Mouse (Mus musculus) testis, postnatal 10 days (tissue): ENCODE results near the gene Slc35a5.

Source experiments
- DNase-seq: peaks from one replicate; pipeline ENCODE4 v3.0.0; 2021; ENCODE audit warnings: low spot score

Slc35a5 gene

GRCm38 (mm10) chr16:45158522-45159388, at the start of gene Slc35a5, which contains the start of gene Atg3:
Slc35a5 (minus strand) TSS chr16:45158706.
Atg3 (plus strand) TSS chr16:45158785.
- peak; percentile 96 for DNase-seq

- DNase-seq, result no peak
Observed at GRCm38 (mm10) chr16:45204859-45205670, 46.6 kb upstream of the Slc35a5 start.

GRCm38 (mm10) chr16:45204438-45204837, 45.9 kb upstream of the Slc35a5 start:
- DNase-seq, result no peak

GRCm38 (mm10) chr16:45201395-45201794, 42.9 kb upstream of the Slc35a5 start:
- no peak for DNase-seq

GRCm38 (mm10) chr16:45196816-45197215, 38.3 kb upstream of the Slc35a5 start:
- DNase-seq, result peak; percentile 70

- DNase-seq, result peak; percentile 85
Observed at GRCm38 (mm10) chr16:45192613-45193012, 34.1 kb upstream of the Slc35a5 start.

- DNase-seq, result no peak
Observed at GRCm38 (mm10) chr16:45181824-45182223, 23.3 kb upstream of the Slc35a5 start.

GRCm38 (mm10) chr16:45178552-45178951, 20.0 kb upstream of the Slc35a5 start:
- DNase-seq, result no peak

GRCm38 (mm10) chr16:45159389-45159716, 847 bp upstream of the Slc35a5 start:
- no peak for DNase-seq

- peak; percentile 82 for DNase-seq
Observed at GRCm38 (mm10) chr16:45158136-45158521, 377 bp downstream of the Slc35a5 start.

GRCm38 (mm10) chr16:45154741-45155250, 3.7 kb downstream of the Slc35a5 start:
- DNase-seq, result no peak

- DNase-seq, result no peak
Observed at GRCm38 (mm10) chr16:45148488-45149082, 9.9 kb downstream of the Slc35a5 start.

GRCm38 (mm10) chr16:45145119-45145518, 13.4 kb downstream of the Slc35a5 start:
- DNase-seq, result no peak

- no peak for DNase-seq
Observed at GRCm38 (mm10) chr16:45142565-45142964, 15.9 kb downstream of the Slc35a5 start.

- DNase-seq, result no peak
Observed at GRCm38 (mm10) chr16:45141711-45142110, 16.8 kb downstream of the Slc35a5 start.

GRCm38 (mm10) chr16:45127936-45128710, 30.4 kb downstream of the Slc35a5 start:
- no peak for DNase-seq

- no peak for DNase-seq
Observed at GRCm38 (mm10) chr16:45124230-45125203, 34.0 kb downstream of the Slc35a5 start.

GRCm38 (mm10) chr16:45122571-45122970, 35.9 kb downstream of the Slc35a5 start:
- DNase-seq, result peak; percentile 42

GRCm38 (mm10) chr16:45120844-45121425, 37.6 kb downstream of the Slc35a5 start:
- DNase-seq, result peak; percentile 54

- DNase-seq, result no peak
Observed at GRCm38 (mm10) chr16:45118760-45119159, 39.7 kb downstream of the Slc35a5 start.
